Mouse (Mus musculus): ENCODE measurements around the gene Prss53. TPM values are rescaled to one million over a fixed set of nuclear protein-coding genes. Genes with fewer than 3 reads are reported as not detected.
A peak's percentile ranks its signal among the peaks of the same experiment; 100 is the strongest.

Prss53 gene
- polyA plus RNA-seq (2015; fragmentation: Nextera tagmentation; extraction: Ambion mirVana): 1.2 and 1.5 TPM in 2 replicates

DNA sequence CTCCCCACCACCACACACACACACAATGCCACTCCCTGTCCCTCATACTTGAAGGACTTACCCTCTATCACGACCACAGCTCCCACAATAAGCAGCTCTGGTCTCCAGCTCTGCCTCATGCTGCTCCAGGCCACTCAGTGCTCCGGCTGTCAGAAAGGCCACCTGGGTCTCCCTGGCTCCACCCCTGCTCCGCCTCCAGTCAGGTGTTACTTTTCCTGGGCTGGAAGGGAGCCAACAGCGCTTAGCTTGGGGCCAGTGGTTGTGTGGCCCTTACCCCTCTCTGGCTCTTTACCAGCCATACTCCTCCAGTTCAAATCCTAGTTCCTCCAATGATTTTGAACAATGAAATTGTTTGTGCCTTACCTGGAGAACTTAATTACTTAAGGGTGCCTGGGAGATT, at the start of gene Prss53:
Prss53 (minus strand) TSS at position 173 of the 400 bp plus-strand sequence.
- Histone ChIP-seq H3K4me3 (no peak within 1 kb of the TSS), H3K27me3 (no peaks in the 10 kb centered on the region), H3K4me1 (replicated peaks) (peaks cover 17% of the 10 kb centered on the region), H3K9ac (no peak within 1 kb of the TSS), H3K27ac (replicated peaks) (no peak within 1 kb of the TSS), H3K4me2 (no peak within 1 kb of the TSS), H3K36me3 (peaks cover 48% of the 10 kb centered on the region), H3K9me3 (no peaks in the 10 kb centered on the region)
- WGBS: 41% methylated on average over 4 of the region's 4 CpGs
- ATAC-seq (ENCODE audit: low FRiP score, low read depth): no peak

DNA sequence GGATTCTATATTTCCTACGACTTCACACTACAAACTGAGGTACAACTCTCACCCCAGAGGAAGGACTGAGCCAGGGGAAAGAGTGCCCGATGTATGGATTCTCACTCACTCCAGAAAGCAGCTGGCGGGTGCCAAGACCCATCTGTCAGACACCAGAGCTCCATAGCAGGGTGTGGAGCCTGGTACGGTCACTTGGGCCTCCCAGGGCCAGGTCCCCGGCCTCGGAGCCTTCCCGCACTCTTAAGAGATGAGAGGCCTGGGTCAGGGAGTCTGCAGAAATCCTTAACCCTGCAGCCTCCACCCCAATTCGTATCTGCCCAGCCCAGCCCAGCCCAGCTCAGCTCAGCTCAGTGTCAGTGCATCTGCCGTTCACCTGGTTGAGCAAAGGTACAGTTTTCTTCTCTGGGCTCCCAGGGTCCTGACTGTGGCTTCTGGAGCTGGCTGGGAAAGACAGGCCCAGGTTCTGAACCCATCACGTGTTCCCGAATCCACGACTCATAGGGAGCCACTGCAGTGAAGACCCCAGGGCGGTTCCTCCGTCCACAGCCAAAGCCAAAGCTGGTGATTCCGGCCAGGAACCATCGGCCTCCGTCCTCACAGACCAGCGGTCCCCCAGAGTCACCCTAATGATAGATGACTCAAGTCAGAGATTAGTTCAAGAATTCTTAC, 45.6 kb upstream of the Prss53 start:
- H3K36me3 ChIP-seq: no peaks in the 10 kb centered on the region
- peak; percentile 9; the same call in 1 of the 2 replicates for ATAC-seq (ENCODE audit: low FRiP score, low read depth)
- H3K9me3 ChIP-seq: no peaks in the 10 kb centered on the region
- H3K27me3 ChIP-seq: no peaks in the 10 kb centered on the region
- peak overlapping the region; percentile 81 for H3K9ac ChIP-seq
- 60% methylated on average over 18 of the region's 18 CpGs for WGBS
- H3K27ac ChIP-seq (replicated peaks): peak overlapping the region; percentile 91
- peak overlapping the region; percentile 91 for H3K4me3 ChIP-seq
- peaks cover 20% of the 10 kb centered on the region for H3K4me1 ChIP-seq (replicated peaks)
- H3K4me2 ChIP-seq: peak overlapping the region; percentile 78

- WGBS: under 1% methylated on average over 38 of the region's 38 CpGs
- peak overlapping the region; percentile 91 for H3K4me3 ChIP-seq
- peaks cover 20% of the 10 kb centered on the region for H3K4me1 ChIP-seq (replicated peaks)
- H3K27me3 ChIP-seq: peaks cover 2% of the 10 kb centered on the region; the same call in 1 of the 2 replicates
- no peaks in the 10 kb centered on the region for H3K9me3 ChIP-seq
- peak; percentile 83 for ATAC-seq (ENCODE audit: low FRiP score, low read depth)
- peak overlapping the region; percentile 91 for H3K27ac ChIP-seq (replicated peaks)
- peak overlapping the region; percentile 78 for H3K4me2 ChIP-seq
- no peaks in the 10 kb centered on the region for H3K36me3 ChIP-seq
- peak overlapping the region; percentile 81 for H3K9ac ChIP-seq
These were observed 45.0 kb upstream of the Prss53 start for GRCm38 (mm10) chr7:127935748-127936159.

- no peaks in the 10 kb centered on the region for H3K9me3 ChIP-seq
- peaks cover 2% of the 10 kb centered on the region; the same call in 1 of the 2 replicates for H3K27me3 ChIP-seq
- peak overlapping the region; percentile 91 for H3K27ac ChIP-seq (replicated peaks)
- H3K4me2 ChIP-seq: peak overlapping the region; percentile 78
- 6% methylated on average over 32 of the region's 32 CpGs for WGBS
- ATAC-seq (ENCODE audit: low FRiP score, low read depth): peak; percentile 96
- peaks cover 20% of the 10 kb centered on the region for H3K4me1 ChIP-seq (replicated peaks)
- H3K36me3 ChIP-seq: no peaks in the 10 kb centered on the region
- H3K9ac ChIP-seq: peak overlapping the region; percentile 81
- peak overlapping the region; percentile 91 for H3K4me3 ChIP-seq
These were observed 44.4 kb upstream of the Prss53 start for GRCm38 (mm10) chr7:127935028-127935722.

- Histone ChIP-seq H3K27ac (replicated peaks) (no peak overlapping the region), H3K9ac (no peak overlapping the region), H3K4me1 (replicated peaks) (peaks cover 20% of the 10 kb centered on the region), H3K4me2 (no peak overlapping the region), H3K4me3 (no peak overlapping the region), H3K36me3 (no peaks in the 10 kb centered on the region), H3K27me3 (peaks cover 10% of the 10 kb centered on the region; the same call in 1 of the 2 replicates), H3K9me3 (no peaks in the 10 kb centered on the region)
- ATAC-seq (ENCODE audit: low FRiP score, low read depth): no peak
- WGBS: 89% methylated on average over 5 of the region's 5 CpGs
These were observed 43.3 kb upstream of the Prss53 start for GRCm38 (mm10) chr7:127934075-127934474.

DNA sequence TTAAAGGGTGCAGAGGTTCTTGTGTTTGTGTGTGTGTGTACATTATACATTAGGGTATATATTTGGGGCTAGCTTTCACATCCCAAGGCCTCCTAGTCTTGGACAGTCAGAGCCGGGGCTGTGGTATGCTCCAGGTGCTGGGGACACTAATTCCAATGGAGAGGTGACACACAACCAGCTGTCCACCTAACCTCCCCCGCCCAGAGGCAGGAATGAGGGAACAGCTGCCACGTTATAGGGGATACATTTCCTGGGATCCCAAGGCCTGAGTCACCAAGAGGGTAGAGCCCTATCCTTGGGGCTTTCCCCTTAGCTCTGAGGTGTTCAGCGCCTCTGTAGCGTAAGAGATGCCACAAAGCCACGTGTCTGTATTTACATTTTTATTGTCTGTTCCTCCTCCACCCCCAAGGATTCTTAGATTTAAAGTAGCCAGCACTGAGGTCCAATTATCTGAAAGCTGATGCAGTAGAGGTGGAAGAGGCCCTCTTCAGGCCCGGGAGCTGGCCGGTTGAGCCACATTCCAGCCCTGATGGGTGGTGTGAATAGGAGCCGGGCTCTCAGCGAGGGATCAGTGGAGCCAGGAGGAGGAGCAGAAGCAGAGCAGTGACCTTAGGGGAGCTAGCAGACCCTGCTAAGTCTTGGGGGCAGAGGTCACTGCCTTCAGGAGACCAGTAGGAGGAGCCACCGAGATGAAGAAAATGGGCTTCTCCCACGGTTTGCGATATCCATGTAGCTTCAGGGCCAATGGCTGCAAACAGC, 41.7 kb upstream of the Prss53 start:
- Histone ChIP-seq H3K4me3 (no peak overlapping the region), H3K4me2 (no peak overlapping the region), H3K4me1 (replicated peaks) (peaks cover 20% of the 10 kb centered on the region), H3K9ac (no peak overlapping the region), H3K36me3 (no peaks in the 10 kb centered on the region), H3K27ac (replicated peaks) (no peak overlapping the region), H3K9me3 (no peaks in the 10 kb centered on the region), H3K27me3 (peaks cover 15% of the 10 kb centered on the region)
- no peak for ATAC-seq (ENCODE audit: low FRiP score, low read depth)
- 20% methylated on average over 13 of the region's 13 CpGs for WGBS

GRCm38 (mm10) chr7:127931351-127932135, 40.8 kb upstream of the Prss53 start:
- Histone ChIP-seq H3K27me3 (peaks cover 15% of the 10 kb centered on the region), H3K9me3 (no peaks in the 10 kb centered on the region), H3K9ac (no peak overlapping the region), H3K36me3 (no peaks in the 10 kb centered on the region), H3K27ac (replicated peaks) (no peak overlapping the region), H3K4me2 (no peak overlapping the region), H3K4me1 (replicated peaks) (peaks cover 19% of the 10 kb centered on the region), H3K4me3 (no peak overlapping the region)
- no peak for ATAC-seq (ENCODE audit: low FRiP score, low read depth)
- WGBS: 42% methylated on average over 13 of the region's 13 CpGs

DNA sequence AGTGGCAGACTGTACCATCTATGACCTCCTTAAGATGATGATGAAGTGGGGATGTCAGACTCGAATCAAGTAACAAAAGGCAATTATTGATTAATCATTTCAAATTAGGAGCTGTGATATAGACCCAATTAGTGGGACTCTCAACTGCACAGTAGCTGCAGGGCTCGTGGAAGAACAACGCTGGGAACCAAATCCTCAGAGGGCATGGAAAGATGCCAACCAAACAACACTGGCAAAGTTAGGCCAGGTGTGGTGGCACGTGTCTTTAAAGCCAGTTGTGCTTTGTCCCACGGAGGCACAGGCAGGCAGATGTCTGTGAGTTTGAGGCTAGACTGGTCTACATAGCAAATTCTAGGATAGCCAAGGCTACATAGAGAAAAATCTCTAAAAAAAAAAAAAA, 39.9 kb upstream of the Prss53 start:
- H3K4me1 ChIP-seq (replicated peaks): peaks cover 13% of the 10 kb centered on the region
- ATAC-seq (ENCODE audit: low FRiP score, low read depth): no peak
- no peak overlapping the region for H3K4me2 ChIP-seq
- no peak overlapping the region for H3K9ac ChIP-seq
- H3K9me3 ChIP-seq: no peaks in the 10 kb centered on the region
- H3K27me3 ChIP-seq: peaks cover 15% of the 10 kb centered on the region
- H3K36me3 ChIP-seq: peaks cover 2% of the 10 kb centered on the region; the same call in 1 of the 2 replicates
- no peak overlapping the region for H3K4me3 ChIP-seq
- 75% methylated on average over 5 of the region's 5 CpGs for WGBS
- no peak overlapping the region for H3K27ac ChIP-seq (replicated peaks)

DNA sequence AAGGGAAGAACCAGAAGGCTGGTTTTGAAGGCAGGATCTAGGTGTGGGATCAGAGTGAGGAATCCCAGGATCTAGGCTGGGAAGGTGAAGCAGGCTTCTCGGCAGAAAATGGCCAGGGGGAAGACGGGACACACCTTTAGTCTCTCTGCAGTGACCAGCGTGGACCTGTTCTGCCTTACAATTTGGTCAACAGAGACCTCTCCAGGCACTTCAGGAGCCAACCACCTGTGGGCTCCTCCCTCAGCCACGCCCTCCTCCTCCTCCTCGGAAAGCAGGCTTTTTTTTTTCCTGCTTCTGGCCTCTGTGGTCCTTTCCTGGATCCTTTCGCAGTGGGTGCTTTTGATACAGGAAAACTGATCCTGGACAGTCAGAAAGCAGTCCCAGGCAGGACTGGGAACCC, 39.2 kb upstream of the Prss53 start, which contains the start of gene Prss8:
Prss8 (minus strand) TSS at position 182 of the 400 bp plus-strand sequence.
- H3K4me1 ChIP-seq (replicated peaks): peaks cover 11% of the 10 kb centered on the region
- no peak within 1 kb of the TSS for H3K4me3 ChIP-seq
- WGBS: 7% methylated on average over 6 of the region's 6 CpGs
- ATAC-seq (ENCODE audit: low FRiP score, low read depth): no peak
- H3K4me2 ChIP-seq: no peak within 1 kb of the TSS
- peaks cover 7% of the 10 kb centered on the region for H3K36me3 ChIP-seq
- no peak within 1 kb of the TSS for H3K9ac ChIP-seq
- H3K27me3 ChIP-seq: peaks cover 15% of the 10 kb centered on the region
- no peaks in the 10 kb centered on the region for H3K9me3 ChIP-seq
- H3K27ac ChIP-seq (replicated peaks): no peak within 1 kb of the TSS

- Histone ChIP-seq H3K27ac (replicated peaks) (no peak overlapping the region), H3K4me1 (replicated peaks) (no peaks in the 10 kb centered on the region), H3K9me3 (no peaks in the 10 kb centered on the region), H3K9ac (no peak overlapping the region), H3K4me2 (no peak overlapping the region), H3K36me3 (peaks cover 13% of the 10 kb centered on the region), H3K4me3 (no peak overlapping the region), H3K27me3 (peaks cover 15% of the 10 kb centered on the region)
- no peak for ATAC-seq (ENCODE audit: low FRiP score, low read depth)
- 56% methylated on average over 5 of the region's 5 CpGs for WGBS
These were observed 37.8 kb upstream of the Prss53 start for GRCm38 (mm10) chr7:127928596-127928995.

DNA sequence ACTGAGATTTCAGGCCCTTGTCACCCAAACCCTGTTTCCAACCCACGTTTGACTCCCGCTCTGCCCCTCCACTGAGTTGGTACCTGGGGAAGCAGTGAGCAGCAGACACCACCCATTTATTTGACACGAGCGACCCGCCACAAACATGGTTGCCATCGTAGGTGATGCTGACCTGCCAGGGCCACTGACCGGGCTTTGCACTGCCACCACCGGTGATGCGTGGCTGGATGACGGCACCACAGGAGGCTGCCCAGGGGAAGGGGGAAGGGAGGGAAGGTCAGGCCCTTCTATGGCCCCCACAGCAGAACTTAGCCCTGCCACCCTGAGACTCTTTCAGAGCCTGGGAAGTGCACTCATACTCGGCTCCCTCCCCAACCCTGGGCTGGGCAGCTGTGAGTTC, 37.0 kb upstream of the Prss53 start:
- Histone ChIP-seq H3K4me3 (no peak overlapping the region), H3K27me3 (peaks cover 15% of the 10 kb centered on the region), H3K27ac (replicated peaks) (no peak overlapping the region), H3K4me1 (replicated peaks) (no peaks in the 10 kb centered on the region), H3K9me3 (no peaks in the 10 kb centered on the region), H3K4me2 (no peak overlapping the region), H3K36me3 (peaks cover 18% of the 10 kb centered on the region), H3K9ac (no peak overlapping the region)
- ATAC-seq (ENCODE audit: low FRiP score, low read depth): no peak
- 78% methylated on average over 11 of the region's 11 CpGs for WGBS

Measured in hindbrain, embryonic 15.5 days (tissue).